Mouse (Mus musculus) CD4-positive, CD25-positive, alpha-beta regulatory T cell, adult 2 months (primary cell): ENCODE results near the gene Scn3b.

Source experiments
- DNase-seq: peaks from one replicate; pipeline ENCODE4 v3.0.0-alpha.2; 2012; ENCODE audit warnings: low read depth, low spot score

Scn3b gene

GRCm38 (mm10) chr9:40268748-40269102 is 292 bp upstream of the Scn3b start:
- no peak for DNase-seq

GRCm38 (mm10) chr9:40269880-40270279 is 863 bp downstream of the Scn3b start:
- DNase-seq, result no peak

- no peak for DNase-seq
These were observed 2.1 kb downstream of the Scn3b start for GRCm38 (mm10) chr9:40271075-40271474.

- no peak for DNase-seq
These were observed 3.8 kb downstream of the Scn3b start for GRCm38 (mm10) chr9:40272822-40273221.

GRCm38 (mm10) chr9:40275904-40276303 is 6.9 kb downstream of the Scn3b start:
- DNase-seq, result no peak

- no peak for DNase-seq
These were observed 8.7 kb downstream of the Scn3b start for GRCm38 (mm10) chr9:40277671-40278070.

GRCm38 (mm10) chr9:40279438-40279837 is 10.4 kb downstream of the Scn3b start:
- DNase-seq, result no peak

GRCm38 (mm10) chr9:40282968-40283367 is 14.0 kb downstream of the Scn3b start:
- no peak for DNase-seq

GRCm38 (mm10) chr9:40292475-40292874 is 23.5 kb downstream of the Scn3b start:
- DNase-seq, result no peak

- DNase-seq, result no peak
These were observed 24.3 kb downstream of the Scn3b start for GRCm38 (mm10) chr9:40293286-40293685.

- DNase-seq, result no peak
These were observed 24.7 kb downstream of the Scn3b start for GRCm38 (mm10) chr9:40293740-40294139.

- DNase-seq, result no peak
These were observed 25.2 kb downstream of the Scn3b start for GRCm38 (mm10) chr9:40294210-40294609.

- no peak for DNase-seq
These were observed 25.8 kb downstream of the Scn3b start for GRCm38 (mm10) chr9:40294866-40295265.

- no peak for DNase-seq
These were observed 27.2 kb downstream of the Scn3b start for GRCm38 (mm10) chr9:40296251-40296650.

- no peak for DNase-seq
These were observed 29.0 kb downstream of the Scn3b start for GRCm38 (mm10) chr9:40297969-40298368.

GRCm38 (mm10) chr9:40299323-40299722 is 30.3 kb downstream of the Scn3b start:
- no peak for DNase-seq

- DNase-seq, result no peak
These were observed 31.3 kb downstream of the Scn3b start for GRCm38 (mm10) chr9:40300018-40300989.

- DNase-seq, result no peak
These were observed 32.5 kb downstream of the Scn3b start for GRCm38 (mm10) chr9:40301475-40301874.

GRCm38 (mm10) chr9:40302375-40302774 is 33.4 kb downstream of the Scn3b start:
- no peak for DNase-seq

- no peak for DNase-seq
These were observed 35.2 kb downstream of the Scn3b start for GRCm38 (mm10) chr9:40304243-40304642.

GRCm38 (mm10) chr9:40307311-40307710 is 38.3 kb downstream of the Scn3b start:
- DNase-seq, result no peak

GRCm38 (mm10) chr9:40309876-40310275 is 40.9 kb downstream of the Scn3b start:
- no peak for DNase-seq

GRCm38 (mm10) chr9:40311813-40312212 is 42.8 kb downstream of the Scn3b start:
- no peak for DNase-seq
